Mouse (Mus musculus) mouse trophoblast stem cell (cell line): ENCODE results near the gene Sult3a1.
"Not testable (repeated sequence)": the region's sequence is repeated elsewhere in the genome, so short reads cannot be mapped to it uniquely, and the experiment has no call there.

Experiments used
- in situ Hi-C, 2 experiments: fragments of 300-500 bp; cut with MseI, MboI; formaldehyde crosslinking; loops; 2 replicates in 1 of 2; 3 replicates in 1 of 2; pipeline ENCODE4 v1.15.1; 2025

Gene Sult3a1

DNA sequence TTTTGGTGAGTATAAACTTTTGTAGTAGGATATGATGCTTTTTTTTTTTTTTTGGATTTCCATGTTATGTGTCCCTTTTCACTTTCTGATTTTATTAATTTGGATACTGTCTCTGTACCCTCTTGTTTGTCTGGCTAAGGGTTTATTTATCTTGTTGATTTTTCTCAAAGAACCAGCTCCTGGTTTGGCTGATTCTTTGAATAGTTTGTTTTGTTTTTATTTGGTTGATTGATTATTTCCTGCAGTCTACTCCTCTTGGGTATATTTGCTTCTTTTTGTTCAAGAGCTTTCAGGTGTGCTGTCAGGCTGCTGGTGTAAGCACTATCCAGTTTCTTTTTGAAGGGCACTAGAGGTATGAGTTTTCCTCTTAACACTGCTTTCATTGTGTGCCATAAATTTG is at the start of gene Sult3a1:
Gene Sult3a1 (plus strand): TSS at position 301 of the 400 bp plus-strand sequence.
- in situ Hi-C loops: no loop called here

GRCm38 (mm10) chr10:33811807-33812206 is 45.7 kb upstream of the Sult3a1 start:
- in situ Hi-C loops: no loop called here

- in situ Hi-C loops: no loop called here
These were observed 43.3 kb upstream of the Sult3a1 start for GRCm38 (mm10) chr10:33814266-33814665.

- in situ Hi-C loops: no loop called here
These were observed 40.6 kb upstream of the Sult3a1 start for GRCm38 (mm10) chr10:33816923-33817322.

DNA sequence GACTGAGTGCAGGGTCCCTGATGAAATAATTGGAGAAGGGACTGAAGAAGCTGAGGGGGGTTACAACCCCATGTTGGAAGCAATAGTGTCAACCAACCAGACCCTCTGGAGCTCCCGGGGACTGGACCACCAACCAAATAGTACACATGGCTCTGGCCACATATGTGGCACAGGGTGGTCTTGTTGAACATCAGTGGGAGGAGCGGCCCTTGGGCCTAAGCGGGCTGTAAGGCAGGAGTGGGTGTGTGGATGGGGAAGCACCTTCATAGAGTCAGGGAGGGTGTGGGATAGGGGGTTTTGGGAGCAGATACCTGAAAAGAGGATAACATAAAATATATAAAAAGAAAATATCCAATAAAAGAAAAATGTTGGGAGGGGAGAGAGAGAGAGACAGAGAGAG is 36.6 kb upstream of the Sult3a1 start:
- in situ Hi-C loops: no loop called here

DNA sequence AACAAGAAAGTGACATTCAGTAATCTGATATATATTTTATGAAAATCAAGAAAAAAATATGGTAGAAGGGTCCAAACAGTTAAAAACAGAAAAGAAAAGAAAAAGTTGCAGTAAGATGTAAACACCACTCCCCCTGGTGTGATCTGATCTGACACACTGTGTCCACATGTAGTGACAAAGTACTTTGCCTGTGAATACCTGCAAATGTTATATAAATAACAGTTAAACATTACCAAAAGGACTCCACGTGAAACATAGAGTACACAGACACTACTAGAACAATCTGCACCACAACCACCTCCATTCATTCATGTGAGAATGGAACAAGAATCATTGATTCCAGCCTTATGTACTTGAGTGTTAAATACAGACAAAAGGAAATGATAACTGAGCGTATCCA is 8.5 kb downstream of the Sult3a1 start:
- in situ Hi-C loops: no loop called here

DNA sequence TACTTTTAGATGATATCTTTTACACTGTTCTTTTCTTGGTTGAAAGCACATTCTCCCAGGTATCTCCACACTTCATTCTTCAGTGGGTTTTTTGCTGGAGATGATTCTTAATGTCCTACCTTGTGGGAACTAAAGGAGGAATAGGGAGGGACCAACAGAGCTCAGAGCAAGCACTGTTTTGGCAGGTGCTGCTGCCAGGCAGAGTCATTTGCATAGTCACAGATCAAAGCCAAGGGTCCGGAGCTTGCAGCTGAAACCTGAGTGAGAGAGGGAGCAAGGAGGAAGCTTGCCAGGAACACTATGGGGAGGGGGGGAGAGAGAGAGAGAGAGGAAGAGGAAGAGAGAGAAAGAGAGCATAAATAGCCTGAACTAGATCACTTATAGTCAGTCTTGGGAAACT is 12.9 kb downstream of the Sult3a1 start:
- in situ Hi-C loops: loop anchor here (5.0 kb wide), 1 partner anchor 343 kb away; no protein-coding TSS in a partner anchor

DNA sequence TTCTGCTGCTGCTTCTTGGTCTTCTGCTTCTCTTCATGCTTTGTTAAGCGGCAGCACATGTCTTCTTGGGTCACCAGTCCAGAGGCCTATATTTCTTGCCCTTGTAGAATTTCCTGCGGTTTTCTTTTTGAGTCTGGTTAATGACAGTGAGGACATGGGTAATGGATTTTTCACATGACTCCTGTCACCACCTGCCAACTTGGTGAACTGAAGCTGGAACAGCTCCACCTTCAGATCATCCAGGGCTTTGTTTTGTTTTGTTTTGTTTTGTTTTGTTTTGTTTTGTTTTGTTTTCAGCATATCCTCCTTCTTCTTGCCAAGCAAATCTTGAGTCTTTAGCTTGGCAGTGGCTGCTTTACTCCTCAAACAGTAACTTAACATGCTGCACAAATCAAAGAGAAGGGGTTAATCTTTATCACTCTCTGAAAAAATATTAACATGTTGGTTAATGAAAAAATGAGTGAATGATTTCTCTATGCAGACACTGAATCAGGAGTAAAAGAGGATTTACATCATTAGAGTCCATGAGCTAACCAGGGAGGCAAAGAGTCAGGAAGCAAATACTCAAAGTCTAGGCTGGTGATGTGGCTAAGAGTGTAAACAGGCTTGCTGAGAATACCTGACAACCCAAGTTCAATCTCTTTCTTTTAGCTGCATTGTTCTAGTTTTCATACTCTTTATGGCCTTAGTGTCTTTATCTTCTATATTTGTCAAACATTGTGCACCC is 15.3 kb downstream of the Sult3a1 start:
- in situ Hi-C loops: loop anchor here (5.0 kb wide), 1 partner anchor 346 kb away; no protein-coding TSS in a partner anchor

DNA sequence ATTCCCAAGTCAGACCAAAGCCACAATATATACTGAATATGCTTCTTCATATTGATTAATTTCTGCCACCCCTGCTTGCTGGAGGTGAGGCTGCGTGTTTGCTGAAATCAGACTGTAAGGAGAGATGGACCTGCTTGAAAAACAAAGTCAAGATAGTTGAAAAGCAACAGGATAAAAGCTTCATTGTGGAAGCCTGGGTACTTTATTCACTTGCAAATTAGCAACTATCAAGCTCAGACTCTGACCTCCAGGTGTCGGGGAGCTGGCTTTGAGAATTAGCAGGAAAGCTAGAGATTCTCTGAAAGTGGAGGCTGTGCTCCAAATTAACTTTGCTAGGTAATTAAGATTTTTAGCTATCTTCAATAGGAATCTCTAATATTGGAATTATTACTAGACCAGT is 24.9 kb downstream of the Sult3a1 start:
- in situ Hi-C loops: not testable (repeated sequence)

- in situ Hi-C loops: not testable (repeated sequence)
These were observed 44.0 kb downstream of the Sult3a1 start for GRCm38 (mm10) chr10:33901520-33901919.

- in situ Hi-C loops: no loop called here
These were observed 47.3 kb downstream of the Sult3a1 start, which contains the start of gene Rsph4a for GRCm38 (mm10) chr10:33904530-33905481. Rsph4a (plus strand) TSS chr10:33905111.

- in situ Hi-C loops: no loop called here
These were observed 48.0 kb downstream of the Sult3a1 start for GRCm38 (mm10) chr10:33905489-33905888.
